Mouse (Mus musculus): ENCODE measurements around the gene Rrp7a. TPM values are rescaled to one million over a fixed set of nuclear protein-coding genes. Genes with fewer than 3 reads are reported as not detected.

The Rrp7a gene
- polyA plus RNA-seq, 1 experiment from 2014 or later = 33.7 TPM

DNA sequence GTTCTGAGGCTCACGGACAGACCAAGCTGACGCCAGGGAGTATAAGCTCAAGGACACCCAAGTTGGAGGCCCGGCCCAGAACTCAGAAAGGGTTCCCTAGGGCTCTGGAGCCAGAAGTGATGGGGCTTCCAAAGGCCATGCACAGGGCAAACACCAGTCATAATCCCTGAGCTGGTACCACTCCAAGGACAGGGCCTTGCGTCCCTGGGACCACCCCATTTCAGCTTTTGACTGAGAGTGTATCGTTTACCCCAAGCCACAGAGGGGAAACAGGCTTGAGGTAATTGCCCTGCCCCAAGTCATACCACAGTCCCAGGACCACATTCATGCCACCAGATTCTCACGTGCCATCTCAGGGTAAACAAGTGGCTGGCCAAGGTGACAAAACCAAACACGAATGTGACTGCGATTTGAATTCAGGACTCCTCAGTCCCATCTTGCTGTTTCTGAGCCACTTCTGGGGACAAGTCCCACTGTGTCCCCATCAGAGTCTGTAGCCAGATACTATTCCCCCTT lies 45.0 kb upstream of the Rrp7a start:
- H3K4me3 ChIP-seq (ENCODE audit: control insufficient read depth in 1 of 2, insufficient read depth in 1 of 2, low read depth in 1 of 2, low read length in 2 of 2) = no peak overlapping the region
- no peak overlapping the region for H3K27ac ChIP-seq (replicated peaks in 1 of 2; ENCODE audit: control insufficient read depth in 1 of 2, insufficient read depth in 1 of 2, low read depth in 2 of 2, low read length in 2 of 2)
- H3K4me1 ChIP-seq (ENCODE audit: control insufficient read depth in 2 of 2, insufficient read depth in 2 of 2, low read length in 2 of 2) = peaks cover 27 to 41% of the 10 kb centered on the region in 2 experiments
- H3K36me3 ChIP-seq (ENCODE audit: control insufficient read depth, insufficient read depth, low read length) = peaks cover 8% of the 10 kb centered on the region; the same call in 1 of the 2 replicates
- H3K9ac ChIP-seq (ENCODE audit: low read length) = no peak overlapping the region
- no peak overlapping the region for H3K4me2 ChIP-seq (ENCODE audit: low read length)
- WGBS = 91% methylated on average over 8 of the region's 8 CpGs
- H3K9me3 ChIP-seq (ENCODE audit: control insufficient read depth, low read length) = no peaks in the 10 kb centered on the region
- no peaks in the 10 kb centered on the region for H3K27me3 ChIP-seq (ENCODE audit: control insufficient read depth, insufficient read depth, low read length)
- ATAC-seq (ENCODE audit: insufficient number of reproducible peaks, insufficient read depth, low FRiP score, low read depth) = no peak

- H3K9ac ChIP-seq (ENCODE audit: low read length) = no peak overlapping the region
- ATAC-seq (ENCODE audit: insufficient number of reproducible peaks, insufficient read depth, low FRiP score, low read depth) = no peak
- H3K36me3 ChIP-seq (ENCODE audit: control insufficient read depth, insufficient read depth, low read length) = peaks cover 12% of the 10 kb centered on the region; the same call in 1 of the 2 replicates
- peaks cover 26 to 40% of the 10 kb centered on the region in 2 experiments for H3K4me1 ChIP-seq (ENCODE audit: control insufficient read depth in 2 of 2, insufficient read depth in 2 of 2, low read length in 2 of 2)
- H3K27me3 ChIP-seq (ENCODE audit: control insufficient read depth, insufficient read depth, low read length) = no peaks in the 10 kb centered on the region
- H3K9me3 ChIP-seq (ENCODE audit: control insufficient read depth, low read length) = no peaks in the 10 kb centered on the region
- H3K27ac ChIP-seq (replicated peaks in 1 of 2; ENCODE audit: control insufficient read depth in 1 of 2, insufficient read depth in 1 of 2, low read depth in 2 of 2, low read length in 2 of 2) = no peak overlapping the region; a peak in 1 of 4 replicates
- 70% methylated on average over 5 of the region's 5 CpGs for WGBS
- H3K4me2 ChIP-seq (ENCODE audit: low read length) = no peak overlapping the region
- H3K4me3 ChIP-seq (ENCODE audit: control insufficient read depth in 1 of 2, insufficient read depth in 1 of 2, low read depth in 1 of 2, low read length in 2 of 2) = no peak overlapping the region
Measured at GRCm38 (mm10) chr15:83167126-83167525, 44.5 kb upstream of the Rrp7a start.

DNA sequence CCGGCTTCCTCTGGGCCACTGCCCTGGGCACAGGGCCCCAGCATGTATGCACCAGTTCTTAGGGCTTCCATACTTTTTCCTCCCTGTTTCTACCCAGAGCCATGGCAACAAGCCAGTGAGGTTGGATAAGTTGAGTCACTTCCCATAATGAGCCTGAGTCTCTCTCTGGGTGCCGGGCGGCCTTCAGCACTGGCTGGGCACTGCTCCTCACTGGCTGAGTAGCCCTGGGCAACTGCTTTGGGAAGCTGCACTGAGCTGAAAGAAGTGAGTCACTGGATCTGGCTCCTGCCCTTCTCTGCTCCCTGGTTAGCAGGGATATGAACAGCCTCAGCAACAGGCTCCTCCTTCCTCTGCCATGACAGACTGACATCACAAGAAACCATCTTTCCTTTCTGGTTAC lies 44.0 kb upstream of the Rrp7a start:
- H3K9ac ChIP-seq (ENCODE audit: low read length) = no peak overlapping the region

GRCm38 (mm10) chr15:83165526-83166315 lies 43.1 kb upstream of the Rrp7a start:
- Histone ChIP-seq H3K27ac (replicated peaks in 1 of 2; ENCODE audit: control insufficient read depth in 1 of 2, insufficient read depth in 1 of 2, low read depth in 2 of 2, low read length in 2 of 2) (no peak overlapping the region; a peak in 1 of 4 replicates), H3K9ac (ENCODE audit: low read length) (no peak overlapping the region), H3K9me3 (ENCODE audit: control insufficient read depth, low read length) (no peaks in the 10 kb centered on the region), H3K4me3 (ENCODE audit: control insufficient read depth in 1 of 2, insufficient read depth in 1 of 2, low read depth in 1 of 2, low read length in 2 of 2) (no peak overlapping the region), H3K4me1 (ENCODE audit: control insufficient read depth in 2 of 2, insufficient read depth in 2 of 2, low read length in 2 of 2) (peaks cover 22 to 31% of the 10 kb centered on the region in 2 experiments), H3K4me2 (ENCODE audit: low read length) (no peak overlapping the region), H3K27me3 (ENCODE audit: control insufficient read depth, insufficient read depth, low read length) (no peaks in the 10 kb centered on the region), H3K36me3 (ENCODE audit: control insufficient read depth, insufficient read depth, low read length) (peaks cover 26% of the 10 kb centered on the region)
- ATAC-seq (ENCODE audit: insufficient number of reproducible peaks, insufficient read depth, low FRiP score, low read depth) = no peak
- WGBS = 92% methylated on average over 12 of the region's 13 CpGs

More for the DNA sequence above, 44.0 kb upstream of the Rrp7a start:
- no peaks in the 10 kb centered on the region for H3K27me3 ChIP-seq (ENCODE audit: control insufficient read depth, insufficient read depth, low read length)
- no peak overlapping the region for H3K4me2 ChIP-seq (ENCODE audit: low read length)
- H3K4me1 ChIP-seq (ENCODE audit: control insufficient read depth in 2 of 2, insufficient read depth in 2 of 2, low read length in 2 of 2) = peaks cover 26 to 40% of the 10 kb centered on the region in 2 experiments
- peaks cover 16% of the 10 kb centered on the region; the same call in 1 of the 2 replicates for H3K36me3 ChIP-seq (ENCODE audit: control insufficient read depth, insufficient read depth, low read length)
- WGBS = 65% methylated on average over 3 of the region's 3 CpGs
- H3K4me3 ChIP-seq (ENCODE audit: control insufficient read depth in 1 of 2, insufficient read depth in 1 of 2, low read depth in 1 of 2, low read length in 2 of 2) = no peak overlapping the region
- ATAC-seq (ENCODE audit: insufficient number of reproducible peaks, insufficient read depth, low FRiP score, low read depth) = no peak
- no peaks in the 10 kb centered on the region for H3K9me3 ChIP-seq (ENCODE audit: control insufficient read depth, low read length)
- H3K27ac ChIP-seq (replicated peaks in 1 of 2; ENCODE audit: control insufficient read depth in 1 of 2, insufficient read depth in 1 of 2, low read depth in 2 of 2, low read length in 2 of 2) = no peak overlapping the region; a peak in 1 of 4 replicates

- no peak overlapping the region for H3K4me3 ChIP-seq (ENCODE audit: control insufficient read depth in 1 of 2, insufficient read depth in 1 of 2, low read depth in 1 of 2, low read length in 2 of 2)
- H3K4me1 ChIP-seq (ENCODE audit: control insufficient read depth in 2 of 2, insufficient read depth in 2 of 2, low read length in 2 of 2) = peaks cover 16 to 24% of the 10 kb centered on the region in 2 experiments
- no peak overlapping the region for H3K4me2 ChIP-seq (ENCODE audit: low read length)
- H3K36me3 ChIP-seq (ENCODE audit: control insufficient read depth, insufficient read depth, low read length) = peaks cover 33% of the 10 kb centered on the region
- no peaks in the 10 kb centered on the region for H3K9me3 ChIP-seq (ENCODE audit: control insufficient read depth, low read length)
- ATAC-seq (ENCODE audit: insufficient number of reproducible peaks, insufficient read depth, low FRiP score, low read depth) = peak; percentile 45
- no peaks in the 10 kb centered on the region for H3K27me3 ChIP-seq (ENCODE audit: control insufficient read depth, insufficient read depth, low read length)
- 42% methylated on average over 5 of the region's 5 CpGs for WGBS
- H3K27ac ChIP-seq (replicated peaks in 1 of 2; ENCODE audit: control insufficient read depth in 1 of 2, insufficient read depth in 1 of 2, low read depth in 2 of 2, low read length in 2 of 2) = peak overlapping the region; percentile 19 to 35; a peak in 3 of 4 replicates
- no peak overlapping the region for H3K9ac ChIP-seq (ENCODE audit: low read length)
Measured at GRCm38 (mm10) chr15:83164971-83165471, 42.4 kb upstream of the Rrp7a start.

- Histone ChIP-seq H3K9me3 (ENCODE audit: control insufficient read depth, low read length) (no peaks in the 10 kb centered on the region), H3K9ac (ENCODE audit: low read length) (no peak overlapping the region), H3K27me3 (ENCODE audit: control insufficient read depth, insufficient read depth, low read length) (no peaks in the 10 kb centered on the region), H3K36me3 (ENCODE audit: control insufficient read depth, insufficient read depth, low read length) (peaks cover 53% of the 10 kb centered on the region), H3K4me3 (ENCODE audit: control insufficient read depth in 1 of 2, insufficient read depth in 1 of 2, low read depth in 1 of 2, low read length in 2 of 2) (no peak overlapping the region), H3K4me2 (ENCODE audit: low read length) (no peak overlapping the region), H3K4me1 (ENCODE audit: control insufficient read depth in 2 of 2, insufficient read depth in 2 of 2, low read length in 2 of 2) (peaks cover 15 to 19% of the 10 kb centered on the region in 2 experiments), H3K27ac (replicated peaks in 1 of 2; ENCODE audit: control insufficient read depth in 1 of 2, insufficient read depth in 1 of 2, low read depth in 2 of 2, low read length in 2 of 2) (no peak overlapping the region)
- no peak for ATAC-seq (ENCODE audit: insufficient number of reproducible peaks, insufficient read depth, low FRiP score, low read depth)
- WGBS = 92% methylated on average over 11 of the region's 11 CpGs
Measured at GRCm38 (mm10) chr15:83162818-83163485, 40.4 kb upstream of the Rrp7a start.

DNA sequence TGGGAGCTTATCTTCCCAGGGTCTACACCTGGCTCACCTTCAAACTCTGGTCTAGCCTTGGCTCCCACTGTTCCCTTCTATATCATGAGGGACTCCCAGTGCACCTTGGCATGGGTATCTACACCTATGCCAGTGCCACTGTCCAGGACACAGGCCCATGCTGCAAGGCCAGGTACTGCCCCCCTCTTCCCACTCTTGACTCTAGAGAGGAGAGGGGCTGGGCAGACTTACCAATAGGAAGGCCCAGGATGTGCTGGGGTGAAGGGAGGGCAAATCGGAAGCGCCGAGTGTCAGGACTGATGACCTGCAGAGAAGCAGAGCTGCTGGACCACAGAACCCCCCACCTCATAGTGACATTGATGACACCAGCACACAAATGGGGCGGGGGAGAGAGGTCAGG lies 39.4 kb upstream of the Rrp7a start:
- Histone ChIP-seq H3K36me3 (ENCODE audit: control insufficient read depth, insufficient read depth, low read length) (peaks cover 61% of the 10 kb centered on the region), H3K27me3 (ENCODE audit: control insufficient read depth, insufficient read depth, low read length) (no peaks in the 10 kb centered on the region), H3K4me2 (ENCODE audit: low read length) (no peak overlapping the region), H3K9me3 (ENCODE audit: control insufficient read depth, low read length) (no peaks in the 10 kb centered on the region), H3K9ac (ENCODE audit: low read length) (no peak overlapping the region), H3K4me1 (ENCODE audit: control insufficient read depth in 2 of 2, insufficient read depth in 2 of 2, low read length in 2 of 2) (peaks cover 17% of the 10 kb centered on the region in 2 experiments), H3K4me3 (ENCODE audit: control insufficient read depth in 1 of 2, insufficient read depth in 1 of 2, low read depth in 1 of 2, low read length in 2 of 2) (no peak overlapping the region), H3K27ac (replicated peaks in 1 of 2; ENCODE audit: control insufficient read depth in 1 of 2, insufficient read depth in 1 of 2, low read depth in 2 of 2, low read length in 2 of 2) (no peak overlapping the region)
- 96% methylated on average over 4 of the region's 4 CpGs for WGBS
- ATAC-seq (ENCODE audit: insufficient number of reproducible peaks, insufficient read depth, low FRiP score, low read depth) = no peak
